Mouse (Mus musculus) thymus, adult 2 months (tissue): Measurements from ENCODE around the gene Sgcd. TPM values are rescaled to one million over a fixed set of nuclear protein-coding genes. Genes with fewer than 3 reads are reported as not detected.

Experiments
- DNase-seq: peaks from one replicate; pipeline ENCODE4 v3.0.0; 2021
- H3K27ac ChIP-seq: fragments of 200-500 bp; 2 replicates; pipeline ENCODE4 v1.5.1; 2012; ENCODE audit warnings: low read length, control low read depth; ENCODE audit not compliant: control insufficient read depth, insufficient read depth
- H3K27me3 ChIP-seq: fragments of 200-500 bp; 2 replicates; pipeline ENCODE4 v1.6.1; 2012; ENCODE audit warnings: mild to moderate bottlenecking, low read length, moderate library complexity, mixed read lengths; ENCODE audit not compliant: control insufficient read depth, insufficient read depth
- H3K36me3 ChIP-seq: fragments of 200-500 bp; 2 replicates; pipeline ENCODE4 v1.6.1; 2012; ENCODE audit warnings: mild to moderate bottlenecking, low read length, moderate library complexity; ENCODE audit not compliant: control insufficient read depth, insufficient read depth
- H3K4me1 ChIP-seq: fragments of 200-500 bp; replicated peaks from 2 replicates; pipeline ENCODE4 v1.6.1; 2012; ENCODE audit warnings: low read length; ENCODE audit not compliant: control insufficient read depth, insufficient read depth
- H3K4me3 ChIP-seq: fragments of 200-500 bp; 2 replicates; pipeline ENCODE4 v1.5.1; 2012; ENCODE audit warnings: mild to moderate bottlenecking, low read length, control low read depth, moderate library complexity; ENCODE audit not compliant: control insufficient read depth, insufficient read depth
- CTCF ChIP-seq: fragments of 200-500 bp; IDR thresholded peaks from 2 replicates; pipeline ENCODE4 v1.5.1; 2012; ENCODE audit warnings: mild to moderate bottlenecking, control low read depth, low read length, moderate library complexity, borderline replicate concordance; ENCODE audit not compliant: control insufficient read depth, poor library complexity, insufficient read depth; ENCODE audit errors: extremely low read depth
- POLR2A ChIP-seq: fragments of 200-500 bp; IDR thresholded peaks from 2 replicates; pipeline ENCODE4 v1.6.1; 2012; ENCODE audit warnings: mild to moderate bottlenecking, low read length, control low read depth, moderate library complexity; ENCODE audit not compliant: control insufficient read depth, poor library complexity, insufficient read depth; ENCODE audit errors: extremely low read depth
- WGBS: fragments of 180-500 bp; shearing (Covaris S2); methylation state at CpG from one replicate; pipeline ENCODE4 v1.1.7; 2018; 5-methylcytosine and 5-hydroxymethylcytosine counted together
- polyA plus RNA-seq: library from polyadenylated mRNA; depleted of rRNA; stranded (reverse); fragments of >200 nt; gene quantifications from 2 replicates; pipeline ENCODE4 v1.2.3, GENCODE M21; 2012

Sgcd gene
- polyA plus RNA-seq, 1 experiment: 0.34 TPM

- TF ChIP-seq POLR2A (no peak), CTCF (no peak)
- Histone ChIP-seq H3K4me3 (no peak overlapping the region), H3K27ac (no peak overlapping the region), H3K27me3 (no peaks in the 10 kb centered on the region), H3K4me1 (no peaks in the 10 kb centered on the region), H3K36me3 (no peaks in the 10 kb centered on the region)
- DNase-seq: no peak
- 75% methylated on average over 6 of the region's 6 CpGs for WGBS
Observed at GRCm38 (mm10) chr11:47020874-47021273, 967.9 kb downstream of the Sgcd start.

- TF ChIP-seq CTCF (no peak), POLR2A (no peak)
- H3K27ac ChIP-seq: no peak overlapping the region
- 85% methylated on average over 2 of the region's 2 CpGs for whole genome bisulfite sequencing
- H3K4me1 ChIP-seq: no peaks in the 10 kb centered on the region
- DNase-seq: no peak
- no peaks in the 10 kb centered on the region for H3K27me3 ChIP-seq
- H3K4me3 ChIP-seq: no peak overlapping the region
- H3K36me3 ChIP-seq: no peaks in the 10 kb centered on the region
Observed at GRCm38 (mm10) chr11:47018139-47018538, 970.6 kb downstream of the Sgcd start.

- H3K27ac ChIP-seq: no peak overlapping the region
- no peak overlapping the region for H3K4me3 ChIP-seq
- DNase-seq: no peak
- WGBS: 84% methylated on average over 2 of the region's 2 CpGs
- H3K27me3 ChIP-seq: no peaks in the 10 kb centered on the region
- no peaks in the 10 kb centered on the region for H3K4me1 ChIP-seq
- H3K36me3 ChIP-seq: no peaks in the 10 kb centered on the region
- no peak for TF ChIP-seq CTCF
- no peak for TF ChIP-seq POLR2A
Observed at GRCm38 (mm10) chr11:47015683-47016082, 973.1 kb downstream of the Sgcd start.

- Histone ChIP-seq H3K4me1 (no peaks in the 10 kb centered on the region), H3K4me3 (no peak overlapping the region), H3K36me3 (no peaks in the 10 kb centered on the region), H3K27ac (no peak overlapping the region), H3K27me3 (no peaks in the 10 kb centered on the region)
- no peak for TF ChIP-seq CTCF
- no peak for TF ChIP-seq POLR2A
- DNase-seq: no peak
Observed at GRCm38 (mm10) chr11:47014278-47014677, 974.5 kb downstream of the Sgcd start.

GRCm38 (mm10) chr11:47010166-47010565 lies 978.6 kb downstream of the Sgcd start:
- Histone ChIP-seq H3K27me3 (no peaks in the 10 kb centered on the region), H3K36me3 (no peaks in the 10 kb centered on the region), H3K27ac (no peak overlapping the region), H3K4me3 (no peak overlapping the region), H3K4me1 (no peaks in the 10 kb centered on the region)
- TF ChIP-seq CTCF (no peak), POLR2A (no peak)
- DNase-seq: no peak

- no peaks in the 10 kb centered on the region for H3K36me3 ChIP-seq
- 89% methylated on average over 1 of the region's 1 CpGs for WGBS
- TF ChIP-seq CTCF: no peak
- no peak for TF ChIP-seq POLR2A
- H3K27me3 ChIP-seq: no peaks in the 10 kb centered on the region
- no peaks in the 10 kb centered on the region for H3K4me1 ChIP-seq
- no peak for DNase-seq
- no peak overlapping the region for H3K4me3 ChIP-seq
- H3K27ac ChIP-seq: no peak overlapping the region
Observed at GRCm38 (mm10) chr11:47005301-47005875, 983.4 kb downstream of the Sgcd start.

- DNase-seq: no peak
- H3K4me3 ChIP-seq: no peak overlapping the region
- TF ChIP-seq POLR2A (no peak), CTCF (no peak)
- H3K4me1 ChIP-seq: no peaks in the 10 kb centered on the region
- no peak overlapping the region for H3K27ac ChIP-seq
- H3K27me3 ChIP-seq: no peaks in the 10 kb centered on the region
- WGBS: 77% methylated on average over 4 of the region's 4 CpGs
- H3K36me3 ChIP-seq: no peaks in the 10 kb centered on the region
Observed at GRCm38 (mm10) chr11:46939311-46939710, 1049.5 kb downstream of the Sgcd start.
